Mouse (Mus musculus) liver, embryonic 14.5 days (tissue): ENCODE data around the gene Pou6f1. TPM values are rescaled to one million over a fixed set of nuclear protein-coding genes. Genes with fewer than 3 reads are reported as not detected.
"Not testable (repeated sequence)": the region's sequence is repeated elsewhere in the genome, so short reads cannot be mapped to it uniquely, and the experiment has no call there.

Experiments used
- ATAC-seq: fragments of 200-750 bp; cut with Nextera tagmentation; 2 replicates; pipeline ENCODE4 v1.8.0; 2017; ENCODE audit warnings: moderate number of reproducible peaks, mild to moderate bottlenecking, moderate library complexity; ENCODE audit not compliant: insufficient read depth
- DNase-seq, 3 experiments: peaks; one replicate each; pipeline ENCODE4 v3.0.0-alpha.2; 2012 to 2013; ENCODE audit warnings: low read depth in 3 of 3, low spot score in 3 of 3
- H3K27ac ChIP-seq: fragments of 300-500 bp; sonication (generic); 2 replicates; pipeline ENCODE4 v1.5.1; 2014; ENCODE audit warnings: moderate library complexity, mild to moderate bottlenecking, control low read depth, inconsistent platforms
- H3K27me3 ChIP-seq: fragments of 300-500 bp; sonication (generic); 2 replicates; pipeline ENCODE4 v1.6.1; 2014; ENCODE audit warnings: mild to moderate bottlenecking, low read length, moderate library complexity; ENCODE audit not compliant: control insufficient read depth, insufficient read depth
- H3K36me3 ChIP-seq: fragments of 300-500 bp; sonication (generic); replicated peaks from 2 replicates; pipeline ENCODE4 v1.6.1; 2014; ENCODE audit warnings: low read depth; ENCODE audit not compliant: control insufficient read depth, insufficient read depth
- H3K4me1 ChIP-seq, 2 experiments: fragments of 200-500 bp in 1 of 2; fragments of 300-500 bp in 1 of 2; sonication (generic) in 1 of 2; replicated peaks; 2 replicates each; pipeline ENCODE4 v1.6.1; 2012 to 2014; ENCODE audit warnings: antibody characterized with exemption in 1 of 2, inconsistent platforms in 1 of 2, low read length in 1 of 2; ENCODE audit not compliant: control insufficient read depth in 2 of 2, insufficient read depth in 2 of 2
- H3K4me2 ChIP-seq: fragments of 300-500 bp; sonication (generic); 2 replicates; pipeline ENCODE4 v1.6.1; 2014; ENCODE audit warnings: low read depth, mild to moderate bottlenecking, control low read depth, moderate library complexity
- H3K4me3 ChIP-seq, 2 experiments: fragments of 200-500 bp in 1 of 2; fragments of 300-500 bp in 1 of 2; sonication (generic) in 1 of 2; 2 replicates each; pipeline ENCODE4 v1.5.1; 2012 to 2014; ENCODE audit warnings: low read depth in 2 of 2, low read length in 2 of 2, mild to moderate bottlenecking in 2 of 2, control low read depth in 1 of 2, inconsistent platforms in 1 of 2, moderate library complexity in 1 of 2; ENCODE audit not compliant: insufficient read depth in 1 of 2
- H3K9ac ChIP-seq: fragments of 300-500 bp; sonication (generic); replicated peaks from 2 replicates; pipeline ENCODE4 v1.6.1; 2014; ENCODE audit warnings: mild to moderate bottlenecking, control low read depth, moderate library complexity
- H3K9me3 ChIP-seq: fragments of 300-500 bp; sonication (generic); 2 replicates; pipeline ENCODE4 v1.6.1; 2016; ENCODE audit warnings: low read length, mixed read lengths; ENCODE audit not compliant: control insufficient read depth
- CTCF ChIP-seq: IDR thresholded peaks from 2 replicates; pipeline ENCODE4 v1.5.1; 2016; ENCODE audit warnings: antibody characterized with exemption, low read depth, control low read depth
- EP300 ChIP-seq: IDR thresholded peaks from 2 replicates; pipeline ENCODE4 v1.6.1; 2016; ENCODE audit warnings: antibody characterized with exemption, low read depth
- whole genome bisulfite sequencing: fragments of 180-500 bp; shearing (Covaris S2); extraction: QIAGEN DNeasy Blood & Tissue Kit; methylation state at CpG from one replicate; pipeline ENCODE4 v1.1.7; 2014; ENCODE audit not compliant: insufficient replicate concordance; 5-methylcytosine and 5-hydroxymethylcytosine counted together
- polyA plus RNA-seq, 2 experiments: library from polyadenylated mRNA; depleted of rRNA in 1 of 2; stranded (reverse) in 1 of 2; unstranded in 1 of 2; fragments of >200 nt; fragmentation: Nextera tagmentation in 1 of 2; extraction: Ambion mirVana in 1 of 2; gene quantifications; 2 replicates each; pipeline versions ENCODE4 v1.2.1 to v1.2.3; 2012 to 2014

The Pou6f1 gene
- polyA plus RNA-seq, 2 experiments: 0.39 to 0.46 TPM

DNA sequence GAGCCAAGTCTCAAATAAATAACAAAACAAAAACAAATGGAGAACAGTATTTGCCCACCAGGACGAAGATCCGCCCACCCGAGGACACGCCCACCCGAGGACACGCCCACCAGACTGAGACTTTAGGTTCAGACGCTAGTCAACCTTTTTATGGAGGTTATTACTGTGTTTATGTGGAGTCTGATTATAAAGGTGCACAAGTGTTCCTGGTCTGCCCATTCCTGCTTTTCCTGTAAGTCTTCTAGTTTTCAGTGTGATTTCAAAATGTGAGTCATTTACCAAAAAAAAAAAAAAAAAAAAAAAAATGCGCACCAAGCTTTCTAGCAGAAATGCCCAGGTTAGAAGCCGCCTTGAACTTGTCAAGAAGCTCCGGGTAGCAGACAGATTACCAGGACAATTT is 27.5 kb upstream of the Pou6f1 start:
- no peaks in the 10 kb centered on the region for H3K27me3 ChIP-seq
- H3K27ac ChIP-seq: no peak overlapping the region
- H3K9ac ChIP-seq: no peak overlapping the region
- DNase-seq (no peak), ATAC-seq (no peak)
- WGBS: 28% methylated on average over 10 of the region's 10 CpGs
- no peak overlapping the region for H3K4me2 ChIP-seq
- no peak overlapping the region for H3K4me3 ChIP-seq
- TF ChIP-seq CTCF (no peak), EP300 (no peak)
- no peaks in the 10 kb centered on the region for H3K9me3 ChIP-seq
- H3K4me1 ChIP-seq: peaks cover 0 to 11% of the 10 kb centered on the region in 2 experiments; a peak in 1 of 4 replicates
- H3K36me3 ChIP-seq: no peaks in the 10 kb centered on the region

DNA sequence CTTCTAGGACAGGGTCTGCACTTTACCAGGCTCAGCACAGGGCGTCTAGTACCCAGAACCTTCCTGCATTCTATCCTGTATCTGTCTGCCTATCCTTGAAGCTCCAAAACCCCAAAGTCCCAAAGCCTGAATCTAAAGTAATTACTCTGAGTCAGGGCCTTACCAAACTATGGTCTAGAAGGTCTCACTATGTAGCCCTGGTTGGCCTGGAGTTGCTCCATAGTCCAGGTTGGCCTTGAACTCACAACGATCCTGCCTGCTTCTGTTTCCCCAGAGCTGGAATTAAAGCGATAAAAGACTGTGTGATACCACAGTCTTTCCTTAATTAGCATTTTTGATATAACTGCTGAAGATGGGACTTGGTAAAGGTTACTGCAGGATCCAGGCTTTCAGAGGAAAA is 24.7 kb upstream of the Pou6f1 start:
- H3K4me3 ChIP-seq: no peak overlapping the region
- H3K4me2 ChIP-seq: no peak overlapping the region
- no peaks in the 10 kb centered on the region for H3K27me3 ChIP-seq
- ATAC-seq (no peak), DNase-seq (no peak)
- H3K36me3 ChIP-seq: peaks cover 14% of the 10 kb centered on the region
- H3K9ac ChIP-seq: no peak overlapping the region
- TF ChIP-seq CTCF (no peak), EP300 (no peak)
- H3K4me1 ChIP-seq: peaks cover 0 to 5% of the 10 kb centered on the region in 2 experiments; a peak in 1 of 4 replicates
- WGBS: 67% methylated on average over 3 of the region's 3 CpGs
- H3K9me3 ChIP-seq: no peaks in the 10 kb centered on the region
- no peak overlapping the region for H3K27ac ChIP-seq

- DNase-seq (no peak), ATAC-seq (no peak)
- H3K27me3 ChIP-seq: no peaks in the 10 kb centered on the region
- H3K4me1 ChIP-seq: peaks cover 0 to 2% of the 10 kb centered on the region in 2 experiments; a peak in 1 of 4 replicates
- no peak overlapping the region for H3K9ac ChIP-seq
- peaks cover 21% of the 10 kb centered on the region for H3K36me3 ChIP-seq
- no peak overlapping the region for H3K27ac ChIP-seq
- H3K9me3 ChIP-seq: no peaks in the 10 kb centered on the region
- WGBS: 80% methylated on average over 9 of the region's 9 CpGs
- no peak overlapping the region for H3K4me3 ChIP-seq
- TF ChIP-seq CTCF (no peak), EP300 (no peak)
- H3K4me2 ChIP-seq: no peak overlapping the region
These were observed 24.0 kb upstream of the Pou6f1 start for GRCm38 (mm10) chr15:100623754-100624153.

DNA sequence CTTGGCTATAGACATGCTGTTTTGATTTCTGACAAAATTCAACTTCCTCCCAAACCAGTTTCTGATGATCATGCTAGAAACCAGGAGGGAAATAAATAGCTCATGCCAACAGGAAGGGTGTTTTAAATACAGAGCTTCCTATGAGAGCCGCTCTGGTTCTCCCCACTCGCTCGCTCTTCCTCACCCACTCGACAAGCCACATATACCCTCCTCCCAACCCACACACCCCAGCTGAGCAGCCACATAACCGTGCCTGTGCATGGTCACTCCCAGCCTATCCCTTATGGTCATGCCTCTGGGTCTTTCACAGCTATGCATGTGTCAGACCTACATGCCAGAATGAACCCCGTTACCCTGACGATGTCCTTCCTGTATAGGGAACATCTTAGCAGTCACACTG is 22.4 kb upstream of the Pou6f1 start:
- Histone ChIP-seq H3K9me3 (no peaks in the 10 kb centered on the region), H3K36me3 (peaks cover 37% of the 10 kb centered on the region), H3K9ac (no peak overlapping the region), H3K4me1 (no peaks in the 10 kb centered on the region; a peak in 1 of 4 replicates), H3K4me3 (no peak overlapping the region), H3K27me3 (no peaks in the 10 kb centered on the region), H3K4me2 (no peak overlapping the region), H3K27ac (no peak overlapping the region)
- no peak for DNase-seq
- TF ChIP-seq EP300 (no peak), CTCF (no peak)
- ATAC-seq: 0 out of 2 replicates have a peak, but pooled peaks have one; percentile 11
- 56% methylated on average over 7 of the region's 7 CpGs for WGBS

DNA sequence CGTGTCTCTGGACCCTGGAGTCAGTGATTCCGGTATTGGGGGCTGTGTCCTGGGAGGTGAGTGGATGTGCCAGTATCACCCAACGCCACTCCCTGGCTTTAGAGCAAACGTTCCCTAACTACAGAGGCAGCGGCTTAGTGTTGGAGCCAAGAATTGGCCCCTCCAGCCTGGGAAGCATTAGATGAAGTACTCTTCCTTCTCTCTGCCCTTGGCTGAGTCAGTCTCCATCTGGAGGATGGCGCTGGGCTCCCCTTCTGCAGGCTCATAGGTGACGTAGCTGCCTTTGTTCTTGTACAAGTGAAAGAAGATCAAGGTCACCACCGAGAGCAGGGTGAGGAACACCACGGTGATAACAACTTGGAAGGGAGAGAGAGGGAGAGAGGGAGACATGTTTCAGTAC is 21.9 kb upstream of the Pou6f1 start:
- H3K36me3 ChIP-seq: peaks cover 41% of the 10 kb centered on the region
- H3K4me2 ChIP-seq, H3K4me3 ChIP-seq, H3K27me3 ChIP-seq, DNase-seq, H3K9ac ChIP-seq, H3K4me1 ChIP-seq, ATAC-seq, H3K9me3 ChIP-seq, H3K27ac ChIP-seq: not testable (repeated sequence)
- WGBS: 66% methylated on average over 9 of the region's 9 CpGs
